Mouse (Mus musculus): ENCODE results near the gene Selplg.

- TF ChIP-seq CTCF (IDR thresholded peaks at IDR 0.05; ENCODE audit: borderline replicate concordance, insufficient read depth, low read length) (no peak), POLR2A (IDR thresholded peaks at IDR 0.05; ENCODE audit: low read depth, low read length) (no peak)
These were observed at the start of gene Selplg for GRCm38 (mm10) chr5:113832490-113832901.

Measured in embryonic fibroblast, embryonic 13.5 days (primary cell).